Mouse (Mus musculus): ENCODE results near the gene Cacna1i. TPM values are rescaled to one million over a fixed set of nuclear protein-coding genes. Genes with fewer than 3 reads are reported as not detected.

The Cacna1i gene
- 53.9 to 56.3 TPM (median 54.5 TPM) in 4 replicates for total RNA-seq (2023)

GRCm38 (mm10) chr15:80286851-80287415 lies at the start of gene Cacna1i:
Cacna1i (plus strand) TSS chr15:80287238.

GRCm38 (mm10) chr15:80254847-80255645 lies 32.0 kb upstream of the Cacna1i start, which contains the start of gene Atf4:
Atf4 (plus strand) TSS chr15:80255184.

GRCm38 (mm10) chr15:80263610-80264575 lies 23.1 kb upstream of the Cacna1i start, which contains the start of gene Rps19bp1:
Rps19bp1 (minus strand) TSS chr15:80264315.

Other genes starting within 250 kb of the Cacna1i start
- not detected in 4 replicates for gene Syngr1, start 195.9 kb upstream of the Cacna1i start, total RNA-seq (2023)
- 1,049 to 1,131 TPM (median 1,090 TPM) in 4 replicates for gene Rpl3, start 195.4 kb upstream of the Cacna1i start, total RNA-seq (2023)
- 15.9 to 24.3 TPM (median 18.2 TPM) in 4 replicates for gene Tab1, start 154.1 kb upstream of the Cacna1i start, total RNA-seq (2023)
- gene Mgat3, start 113.5 kb upstream of the Cacna1i start, total RNA-seq (2023) = not detected in 4 replicates
- 37.2 to 46.9 TPM (median 42.8 TPM) in 4 replicates for gene Mief1, start 53.2 kb upstream of the Cacna1i start, total RNA-seq (2023)
- 10.6 to 25.5 TPM (median 18.2 TPM) in 4 replicates for gene AC140267.1, start 51.4 kb upstream of the Cacna1i start, total RNA-seq (2023)
- gene Atf4, start 32.1 kb upstream of the Cacna1i start, total RNA-seq (2023) = 551 to 578 TPM (median 565 TPM) in 4 replicates
- gene Rps19bp1, start 22.9 kb upstream of the Cacna1i start, total RNA-seq (2023) = 19.7 to 30.1 TPM (median 27.5 TPM) in 4 replicates

All from B cell, adult 62 days (primary cell).